Mouse (Mus musculus): ENCODE measurements around the gene Col24a1.

DNA sequence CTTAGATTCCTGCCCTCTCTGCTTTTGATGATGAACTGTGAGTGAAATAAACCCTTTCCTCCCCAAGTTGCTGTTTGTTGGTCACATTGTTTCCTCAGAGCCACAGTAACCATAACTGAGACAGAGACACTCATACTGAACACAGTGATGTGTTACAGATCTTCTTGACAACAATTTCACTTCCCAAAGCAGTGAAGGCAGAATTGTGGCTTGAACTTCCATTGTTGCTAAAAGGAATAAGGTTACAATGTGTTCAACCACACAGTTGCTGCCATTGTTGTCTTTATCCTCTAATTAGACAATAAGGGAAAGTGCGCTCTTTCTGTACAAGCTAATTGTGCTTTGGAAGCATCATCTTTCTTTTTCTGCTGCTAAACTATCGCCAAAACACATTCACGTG lies 61.7 kb downstream of the Col24a1 start:
- TF ChIP-seq EP300 (IDR thresholded peaks at IDR 0.05; ENCODE audit: low read depth) (no peak), CTCF (IDR thresholded peaks at IDR 0.05; ENCODE audit: low read depth) (no peak)
